Mouse (Mus musculus) testis, adult 2 months (tissue): Measurements from ENCODE around the gene Ctsll3.

Experiments
- CTCF ChIP-seq: fragments of 200-500 bp; IDR thresholded peaks from 2 replicates; pipeline ENCODE4 v1.5.1; 2012; ENCODE audit warnings: low read depth, mild to moderate bottlenecking, inconsistent platforms, low read length, moderate library complexity; ENCODE audit not compliant: control insufficient read depth, insufficient read depth, insufficient replicate concordance
- POLR2A ChIP-seq: fragments of 200-500 bp; IDR thresholded peaks from 2 replicates; pipeline ENCODE4 v1.6.1; 2012; ENCODE audit warnings: low read depth, mild to moderate bottlenecking, inconsistent platforms, low read length, moderate library complexity; ENCODE audit not compliant: control insufficient read depth

DNA sequence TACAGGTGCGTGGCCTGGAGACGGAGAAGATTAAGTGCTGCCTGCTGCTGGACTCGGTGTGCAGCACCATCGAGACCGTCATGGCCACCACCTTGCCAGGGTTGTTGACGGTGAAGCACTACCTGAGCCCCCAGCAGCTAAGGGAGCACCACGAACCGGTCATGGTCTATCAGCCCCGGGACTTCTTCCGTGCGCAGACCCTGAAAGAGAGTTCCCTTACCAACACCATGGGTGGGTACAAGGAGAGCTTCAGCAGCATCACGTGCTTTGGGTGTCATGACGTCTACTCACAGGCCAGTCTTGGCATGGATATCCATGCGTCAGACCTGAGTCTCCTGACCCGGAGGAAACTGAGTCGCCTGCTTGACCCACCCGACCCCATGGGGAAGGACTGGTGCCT, 41.5 kb downstream of the Ctsll3 start:
- TF ChIP-seq CTCF (no peak), POLR2A (no peak)
